Mouse (Mus musculus) left cerebral cortex, postnatal 4 days (tissue): Measurements from ENCODE around the gene Tubgcp6. TPM values are rescaled to one million over a fixed set of nuclear protein-coding genes. Genes with fewer than 3 reads are reported as not detected.

Experiments used
- DNase-seq: peaks from one replicate; pipeline ENCODE4 v3.0.0-alpha.2; 2022
- intact Hi-C: fragments of 180-260 bp; cut with DNase I; formaldehyde crosslinking; loops from one replicate; pipeline ENCODE4 v1.15.1; 2025
- microRNA-seq: library from miRNA; unstranded; fragments of <30 nt; microRNA quantifications from one replicate; pipeline ENCODE4 v1.2.0, GENCODE M21; 2022
- total RNA-seq, 2 experiments: library from RNA; stranded (reverse); gene quantifications; 2 replicates each; pipeline ENCODE4 v1.2.3; 2021

The Tubgcp6 gene
- total RNA-seq, 2 experiments from 2014 or later = 36.9 to 42.1 TPM

DNA sequence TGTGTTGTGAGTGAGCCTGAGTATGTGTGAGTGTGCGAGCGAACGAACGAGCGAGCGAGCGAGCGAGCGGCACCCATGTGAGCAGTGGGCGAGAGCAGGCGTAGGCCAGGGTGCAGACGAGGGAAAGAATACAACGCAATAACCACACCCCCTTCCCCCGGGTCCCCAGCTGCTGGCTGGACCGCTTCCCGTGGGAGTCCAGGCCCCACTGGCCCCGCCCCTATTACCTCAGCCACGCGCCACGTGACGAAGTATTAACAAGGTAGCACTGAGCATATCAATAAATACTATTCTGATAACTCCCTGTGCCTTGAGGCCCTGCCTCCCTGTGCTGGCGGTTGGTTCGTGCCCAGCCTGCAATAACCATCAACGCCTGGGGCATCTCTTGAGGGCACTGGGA, 52.3 kb downstream of the Tubgcp6 start:
- intact Hi-C loops = no loop called here
- DNase-seq = no peak

GRCm38 (mm10) chr15:89069336-89069840, 53.5 kb downstream of the Tubgcp6 start:
- DNase-seq = no peak
- intact Hi-C loops = no loop called here

DNA sequence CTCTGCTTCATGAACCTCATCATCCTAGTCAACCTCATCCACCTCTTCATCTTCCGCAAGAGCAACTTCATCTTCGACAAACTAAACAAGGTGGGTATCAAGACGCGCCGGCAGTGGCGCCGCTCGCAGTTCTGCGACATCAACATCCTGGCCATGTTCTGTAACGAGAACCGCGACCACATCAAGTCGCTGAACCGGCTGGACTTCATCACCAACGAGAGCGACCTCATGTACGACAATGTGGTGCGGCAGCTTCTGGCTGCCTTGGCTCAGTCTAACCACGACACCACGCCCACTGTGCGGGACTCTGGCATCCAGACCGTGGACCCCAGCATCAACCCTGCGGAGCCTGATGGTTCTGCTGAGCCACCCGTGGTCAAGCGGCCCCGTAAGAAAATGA, 54.7 kb downstream of the Tubgcp6 start:
- intact Hi-C loops = no loop called here
- no peak for DNase-seq

- no peak for DNase-seq
- intact Hi-C loops = no loop called here
Measured at GRCm38 (mm10) chr15:89067609-89068008, 55.3 kb downstream of the Tubgcp6 start.

DNA sequence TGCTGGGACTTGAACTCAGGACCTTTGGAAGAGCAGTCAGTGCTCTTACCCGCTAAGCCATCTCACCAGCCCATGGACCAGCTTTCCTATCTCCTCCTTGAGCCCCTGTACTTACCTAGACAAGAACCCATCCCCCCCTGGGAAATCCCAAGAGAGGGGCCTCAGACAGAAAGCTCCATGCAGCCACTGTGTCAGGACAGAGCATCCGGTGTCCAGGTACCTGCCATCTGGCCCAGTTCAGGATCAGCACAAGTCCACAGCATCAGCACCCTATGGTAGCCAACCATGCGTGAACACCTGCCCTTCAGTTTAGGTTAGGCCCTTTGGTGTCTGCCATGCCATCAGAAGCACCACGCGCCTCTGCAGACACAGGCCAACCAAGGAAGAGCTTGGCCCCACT, 58.0 kb downstream of the Tubgcp6 start:
- no peak for DNase-seq
- intact Hi-C loops = no loop called here

DNA sequence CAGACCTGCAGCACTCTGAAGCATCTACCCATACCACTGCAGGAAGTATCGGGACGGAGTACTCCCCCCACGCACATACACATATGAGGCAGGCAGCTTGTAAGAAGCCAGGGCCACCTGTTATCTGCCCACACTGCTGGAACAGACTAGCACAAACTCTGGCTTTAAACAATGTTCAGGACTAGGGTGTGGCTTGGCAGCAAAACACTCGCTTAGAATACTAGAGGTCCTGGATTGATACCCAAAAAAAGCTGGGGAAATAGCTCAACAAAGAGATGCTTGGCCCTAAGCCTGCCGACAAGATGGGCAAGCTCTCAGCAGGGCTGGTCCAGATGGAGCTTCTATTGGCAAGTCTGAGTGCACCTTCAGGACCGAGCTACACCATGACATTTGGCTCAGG, 59.4 kb downstream of the Tubgcp6 start:
- DNase-seq = no peak
- intact Hi-C loops = no loop called here

DNA sequence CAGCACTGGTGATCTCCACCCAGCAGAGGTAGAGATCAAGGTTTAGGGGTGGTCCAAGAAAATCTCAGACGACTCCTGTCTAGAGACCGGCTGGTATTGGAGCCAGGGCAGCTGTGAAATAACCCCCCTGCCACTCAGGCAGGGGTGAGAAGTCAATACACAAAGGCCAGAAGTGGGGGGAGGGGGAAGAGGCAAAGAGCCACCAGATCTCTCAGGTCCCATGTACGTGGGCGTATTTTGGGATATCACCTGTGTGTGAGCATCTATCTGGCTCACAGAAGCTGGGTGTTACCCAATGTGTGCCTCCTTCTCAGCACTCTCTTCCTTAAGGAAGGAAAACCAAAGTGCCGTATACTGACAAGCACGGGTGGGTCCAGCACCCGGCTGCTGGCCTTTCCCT, 59.9 kb downstream of the Tubgcp6 start:
- no peak for DNase-seq
- intact Hi-C loops = no loop called here

DNA sequence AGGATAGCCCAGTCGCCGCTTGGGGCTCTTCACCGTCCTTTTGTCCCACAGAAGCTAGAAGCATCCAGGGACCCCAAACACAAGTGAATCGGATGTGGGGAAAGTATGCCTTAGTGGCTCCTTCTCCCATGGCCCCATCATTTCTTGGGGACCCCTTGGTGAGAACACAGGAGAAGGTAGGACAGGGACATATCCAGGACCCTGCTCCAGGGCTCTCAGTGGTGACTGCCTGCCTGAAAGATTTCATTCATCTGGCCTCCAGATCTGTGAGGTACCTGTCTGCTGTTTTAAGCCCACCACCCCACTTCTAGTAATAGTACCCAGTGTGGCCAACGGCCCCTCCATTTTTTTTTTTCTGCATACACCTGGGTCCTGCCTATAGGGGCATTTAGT, 60.4 kb downstream of the Tubgcp6 start:
- intact Hi-C loops = no loop called here
- no peak for DNase-seq

DNA sequence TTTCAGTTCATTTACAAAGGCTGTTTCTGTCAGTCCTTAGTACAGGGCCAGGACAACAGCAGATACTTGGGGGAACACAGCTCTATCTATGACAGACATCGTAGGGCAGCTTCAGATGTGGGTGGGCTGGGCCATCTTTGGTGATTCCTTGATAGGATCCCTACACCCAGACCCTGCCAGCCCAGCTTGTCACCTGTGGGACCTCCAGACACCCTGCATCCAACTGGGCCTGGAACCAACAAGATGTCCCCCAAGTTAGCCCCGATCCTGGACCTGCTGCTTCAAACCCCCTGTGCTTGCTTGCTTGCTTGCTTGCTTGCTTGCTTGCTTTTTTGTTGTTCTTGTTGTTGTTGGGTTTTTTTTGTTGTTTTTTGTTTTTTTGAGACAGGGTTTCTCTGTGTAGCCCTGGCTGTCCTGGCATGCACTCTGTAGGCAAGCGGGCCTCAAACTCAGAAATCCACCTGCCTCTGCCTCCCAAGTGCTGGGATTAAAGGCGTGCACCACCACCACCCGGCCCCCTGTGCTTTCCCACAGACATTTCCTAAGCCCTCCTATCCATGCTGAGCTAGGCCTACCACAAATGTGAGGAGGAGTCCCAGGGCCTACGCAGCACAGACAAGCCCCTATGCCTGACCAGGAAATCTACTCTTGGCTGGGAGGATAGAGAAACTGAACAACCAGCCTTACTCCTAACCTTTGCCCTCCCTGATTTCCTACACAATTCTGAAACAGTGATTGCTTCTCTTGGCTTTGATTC, 61.0 kb downstream of the Tubgcp6 start:
- intact Hi-C loops = no loop called here

DNA sequence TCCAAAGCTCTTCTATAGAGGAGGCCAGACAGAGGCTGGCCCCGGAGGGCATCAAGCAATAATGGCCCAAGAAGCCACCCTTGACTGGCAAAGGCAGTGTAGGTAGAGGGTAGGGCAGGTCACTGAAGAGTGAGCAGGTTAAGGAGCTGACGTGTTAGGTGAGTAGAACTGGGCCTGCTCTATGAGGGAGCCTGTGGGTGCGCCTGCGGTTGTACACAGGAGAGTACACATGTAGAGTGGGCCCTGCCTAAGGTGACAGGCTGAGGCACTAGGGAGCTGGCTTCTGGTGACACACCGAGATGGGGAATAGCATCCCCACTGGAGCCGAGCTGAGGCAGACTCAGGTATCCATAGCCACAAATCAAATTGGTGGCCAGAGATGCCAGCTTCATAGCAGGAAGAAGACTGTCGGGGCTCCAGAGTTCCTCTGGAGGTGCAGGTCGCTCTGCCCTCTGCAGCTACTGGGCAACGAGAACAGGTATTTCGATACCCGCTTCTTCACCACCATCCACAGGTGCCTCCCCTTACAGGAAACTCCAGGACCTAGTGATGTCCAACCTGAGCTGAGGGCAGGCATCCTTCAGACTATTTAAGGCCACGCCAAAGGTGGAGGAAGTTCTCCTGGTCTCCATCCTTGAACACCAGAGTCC, 62.0 kb downstream of the Tubgcp6 start:
- DNase-seq = no peak
- intact Hi-C loops = no loop called here

More for the DNA sequence above, 61.0 kb downstream of the Tubgcp6 start:
- DNase-seq = no peak

DNA sequence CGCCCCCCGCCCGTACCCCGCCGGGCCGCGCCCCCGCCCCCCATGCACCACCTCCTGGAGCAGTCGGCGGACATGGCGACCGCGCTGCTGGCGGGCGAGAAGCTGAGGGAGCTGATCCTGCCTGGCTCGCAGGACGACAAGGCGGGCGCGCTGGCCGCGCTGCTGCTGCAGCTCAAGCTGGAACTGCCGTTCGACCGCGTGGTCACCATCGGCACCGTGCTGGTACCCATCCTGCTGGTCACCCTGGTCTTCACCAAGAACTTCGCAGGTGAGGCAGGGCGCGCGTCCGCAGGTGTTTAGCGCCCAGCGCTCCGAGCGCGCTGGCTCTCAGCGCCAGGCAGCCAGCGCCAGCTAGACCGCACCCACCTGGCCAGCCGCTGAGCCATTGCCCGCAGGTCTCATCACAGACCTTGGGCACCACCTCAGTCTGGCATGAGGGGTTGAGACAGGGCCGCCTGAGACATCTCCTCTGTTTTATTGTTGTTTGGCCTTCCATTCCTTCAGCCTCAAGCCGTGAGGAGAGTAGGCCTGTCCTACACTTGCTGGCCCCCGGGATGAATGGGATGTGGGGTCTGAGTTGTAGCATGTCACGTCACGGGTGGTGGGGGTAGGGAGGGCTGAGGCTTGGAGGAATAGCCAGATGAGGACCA, 62.8 kb downstream of the Tubgcp6 start:
- intact Hi-C loops = no loop called here
- peak; percentile 47 for DNase-seq

- intact Hi-C loops = no loop called here
- no peak for DNase-seq
Measured at GRCm38 (mm10) chr15:89059161-89059931, 63.6 kb downstream of the Tubgcp6 start, which contains the start of gene Panx2. Panx2 (plus strand) TSS chr15:89059734.

DNA sequence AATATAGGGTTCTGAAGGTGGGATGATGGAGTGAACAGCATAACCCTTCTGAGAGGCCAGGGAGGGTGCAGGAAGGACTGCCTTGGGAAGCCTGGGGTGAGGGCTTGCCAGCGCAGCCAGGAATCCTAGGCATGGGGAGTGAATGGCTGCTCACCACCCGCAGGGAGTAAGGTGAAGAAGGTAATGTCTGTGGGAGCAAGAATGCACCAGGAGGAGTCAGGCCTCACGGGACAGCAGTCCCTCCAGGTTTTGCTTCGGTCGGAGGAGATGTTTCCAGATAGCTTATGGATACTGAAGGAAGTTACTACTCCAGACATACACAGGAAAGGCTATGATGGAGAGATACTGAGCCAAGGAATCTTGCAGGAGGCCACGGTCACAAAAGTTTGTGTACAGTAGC, 64.2 kb downstream of the Tubgcp6 start:
- no peak for DNase-seq
- intact Hi-C loops = no loop called here

GRCm38 (mm10) chr15:89054666-89055065, 68.2 kb downstream of the Tubgcp6 start:
- intact Hi-C loops = no loop called here

More at GRCm38 (mm10) chr15:89054666-89055065, 68.2 kb downstream of the Tubgcp6 start:
- DNase-seq = no peak

Small RNA genes within 50 kb of the gene (microRNA-seq; reads per million reads assigned to microRNA genes)
- gene Mir7118 = 2.1 reads per million

Other genes starting within 250 kb of the Tubgcp6 start
- gene Ttll8, start 168.7 kb downstream of the Tubgcp6 start, total RNA-seq = 1 to 10 TPM; 1.3 to 1.7 TPM
- 10 to 100 TPM; 51.6 to 56.9 TPM for gene Mlc1, start 144.1 kb downstream of the Tubgcp6 start, total RNA-seq
- under 1 TPM; 0.12 to 0.30 TPM for gene Mov10l1, start 140.2 kb downstream of the Tubgcp6 start, total RNA-seq
- 10 to 100 TPM; 52.1 to 60.6 TPM for gene Panx2, start 63.4 kb downstream of the Tubgcp6 start, total RNA-seq
- 10 to 100 TPM; 27.7 to 28.2 TPM for gene Trabd, start 48.0 kb downstream of the Tubgcp6 start, total RNA-seq
- gene Selenoo, start 34.0 kb downstream of the Tubgcp6 start, total RNA-seq = 10 to 100 TPM; 24.6 to 25.7 TPM
- 10 to 100 TPM; 40.0 to 42.8 TPM for gene Hdac10, start 5.6 kb upstream of the Tubgcp6 start, total RNA-seq
- 1 to 10 TPM; 4.1 to 5.0 TPM for gene Mapk12, start 17.6 kb upstream of the Tubgcp6 start, total RNA-seq
- gene Mapk11, start 26.5 kb upstream of the Tubgcp6 start, total RNA-seq = 10 to 100 TPM; 34.4 to 36.6 TPM
- gene Plxnb2, start 57.7 kb upstream of the Tubgcp6 start, total RNA-seq = 100 to 1,000 TPM; 100 TPM
- 10 to 100 TPM; 46.6 to 49.4 TPM for gene Dennd6b, start 73.4 kb upstream of the Tubgcp6 start, total RNA-seq
- 100 to 1,000 TPM; 163 to 165 TPM for gene Ppp6r2, start 88.4 kb upstream of the Tubgcp6 start, total RNA-seq
- gene Sbf1, start 192.2 kb upstream of the Tubgcp6 start, total RNA-seq = 100 to 1,000 TPM; 192 to 235 TPM
- gene Adm2, start 199.6 kb upstream of the Tubgcp6 start, total RNA-seq = not detected
- gene Miox, start 211.3 kb upstream of the Tubgcp6 start, total RNA-seq = not detected
- 10 to 100 TPM; 22.9 to 36.2 TPM for gene Lmf2, start 232.5 kb upstream of the Tubgcp6 start, total RNA-seq
- gene Ncaph2, start 232.6 kb upstream of the Tubgcp6 start, total RNA-seq = 10 to 100 TPM; 86.6 to 93.2 TPM